Mouse (Mus musculus) MEL (cell line): Measurements from ENCODE around the gene Gm42688. TPM values are rescaled to one million over a fixed set of nuclear protein-coding genes. Genes with fewer than 3 reads are reported as not detected.
A peak's percentile ranks its signal among the peaks of the same experiment; 100 is the strongest.

Experiments
- DNase-seq: peaks from one replicate; pipeline ENCODE4 v3.0.0; 2011; ENCODE audit warnings: low read depth, low spot score
- H3K27ac ChIP-seq: 2 replicates; pipeline ENCODE4 v1.5.1; 2012; ENCODE audit warnings: low read depth, mild to moderate bottlenecking, control low read depth, low read length, moderate library complexity; ENCODE audit not compliant: control insufficient read depth
- H3K27me3 ChIP-seq, 2 experiments: fragments of 150-350 bp in 1 of 2; sonication (generic) in 1 of 2; 2 replicates each; pipeline ENCODE4 v1.6.1; 2012; ENCODE audit warnings: low read length in 2 of 2, mild to moderate bottlenecking in 2 of 2, improper control_type of control experiment in 1 of 2, moderate library complexity in 1 of 2; ENCODE audit not compliant: insufficient read depth in 2 of 2, control insufficient read depth in 1 of 2
- H3K36me3 ChIP-seq, 2 experiments: 2 replicates each; pipeline ENCODE4 v1.6.1; 2012 to 2014; ENCODE audit warnings: low read length in 2 of 2, improper control_type of control experiment in 1 of 2, inconsistent platforms in 1 of 2, mild to moderate bottlenecking in 1 of 2; ENCODE audit not compliant: insufficient read depth in 2 of 2, control insufficient read depth in 1 of 2
- H3K4me1 ChIP-seq, 2 experiments: fragments of 150-350 bp in 1 of 2; sonication (generic) in 1 of 2; 2 replicates each; pipeline ENCODE4 v1.6.1; 2012; ENCODE audit warnings: low read length in 2 of 2, improper control_type of control experiment in 1 of 2, mild to moderate bottlenecking in 1 of 2; ENCODE audit not compliant: insufficient read depth in 2 of 2, control insufficient read depth in 1 of 2
- H3K4me3 ChIP-seq, 2 experiments: fragments of 150-350 bp in 1 of 2; sonication (generic) in 1 of 2; 2 replicates each; pipeline ENCODE4 v1.5.1; 2012; ENCODE audit warnings: low read depth in 2 of 2, low read length in 2 of 2, mild to moderate bottlenecking in 2 of 2, moderate library complexity in 2 of 2, control low read depth in 1 of 2, improper control_type of control experiment in 1 of 2; ENCODE audit not compliant: control insufficient read depth in 1 of 2, insufficient read depth in 1 of 2
- H3K79me2 ChIP-seq: 2 replicates; pipeline ENCODE4 v1.6.1; 2012; ENCODE audit warnings: mild to moderate bottlenecking, low read length, moderate library complexity; ENCODE audit not compliant: control insufficient read depth, poor library complexity, insufficient read depth
- H3K9ac ChIP-seq: 2 replicates; pipeline ENCODE4 v1.6.1; 2012; ENCODE audit warnings: low read depth, mild to moderate bottlenecking, control low read depth, low read length, moderate library complexity; ENCODE audit not compliant: control insufficient read depth, poor library complexity, severe bottlenecking
- H3K9me3 ChIP-seq: fragments of 150-350 bp; sonication (generic); replicated peaks from 2 replicates; pipeline ENCODE4 v1.6.1; 2012; ENCODE audit warnings: mild to moderate bottlenecking, low read length, improper control_type of control experiment, moderate library complexity; ENCODE audit not compliant: insufficient read depth
- BHLHE40 ChIP-seq: IDR thresholded peaks from 2 replicates; pipeline ENCODE4 v1.6.1; 2012; ENCODE audit warnings: low read depth, mild to moderate bottlenecking, inconsistent platforms, low read length, improper control_type of control experiment, borderline replicate concordance
- CHD1 ChIP-seq: IDR thresholded peaks from 2 replicates; pipeline ENCODE4 v1.6.1; 2012; ENCODE audit warnings: low read depth, mild to moderate bottlenecking, inconsistent platforms, low read length, improper control_type of control experiment
- CHD2 ChIP-seq: IDR thresholded peaks from 2 replicates; pipeline ENCODE4 v1.6.1; 2011; ENCODE audit warnings: low read length, improper control_type of control experiment
- CTCF ChIP-seq, 3 experiments: IDR thresholded peaks in 2 of 3; conservative IDR thresholded peaks in 1 of 3; 2 replicates each; pipeline ENCODE4 v1.5.1; 2011 to 2012; ENCODE audit warnings: low read length in 3 of 3, low read depth in 2 of 3, mild to moderate bottlenecking in 2 of 3, improper control_type of control experiment in 1 of 3, inconsistent platforms in 1 of 3, mixed read lengths in 1 of 3, moderate library complexity in 1 of 3; ENCODE audit not compliant: control insufficient read depth in 1 of 3, insufficient read depth in 1 of 3, poor library complexity in 1 of 3, severe bottlenecking in 1 of 3
- E2F4 ChIP-seq: IDR thresholded peaks from 2 replicates; pipeline ENCODE4 v1.6.1; 2011; ENCODE audit warnings: low read depth, low read length, improper control_type of control experiment, borderline replicate concordance
- ELF1 ChIP-seq: IDR thresholded peaks from 2 replicates; pipeline ENCODE4 v1.6.1; 2014; ENCODE audit warnings: low read depth, mild to moderate bottlenecking, inconsistent platforms, low read length, improper control_type of control experiment, moderate library complexity
- EP300 ChIP-seq, 2 experiments: IDR thresholded peaks; 2 replicates each; pipeline ENCODE4 v1.6.1; 2011; ENCODE audit warnings: improper control_type of control experiment in 2 of 2, low read length in 2 of 2, low read depth in 1 of 2, mild to moderate bottlenecking in 1 of 2
- ETS1 ChIP-seq: IDR thresholded peaks from 2 replicates; pipeline ENCODE4 v1.6.1; 2012; ENCODE audit warnings: low read depth, mild to moderate bottlenecking, inconsistent platforms, low read length, improper control_type of control experiment, moderate library complexity
- GABPA ChIP-seq: IDR thresholded peaks from 2 replicates; pipeline ENCODE4 v1.6.1; 2012; ENCODE audit warnings: low read depth, mild to moderate bottlenecking, inconsistent platforms, low read length, improper control_type of control experiment, moderate library complexity
- GATA1 ChIP-seq: IDR thresholded peaks from 2 replicates; pipeline ENCODE4 v1.6.1; 2011; ENCODE audit warnings: low read depth, low read length, improper control_type of control experiment
- HCFC1 ChIP-seq: IDR thresholded peaks from 2 replicates; pipeline ENCODE4 v1.6.1; 2012; ENCODE audit warnings: low read depth, mild to moderate bottlenecking, inconsistent platforms, low read length, improper control_type of control experiment, moderate library complexity
- KAT2A ChIP-seq: conservative IDR thresholded peaks from 2 replicates; pipeline ENCODE4 v1.6.1; 2012; ENCODE audit warnings: low read depth, low read length, improper control_type of control experiment, inconsistent platforms
- MAFK ChIP-seq: IDR thresholded peaks from 2 replicates; pipeline ENCODE4 v1.6.1; 2011; ENCODE audit warnings: low read depth, mild to moderate bottlenecking, low read length, improper control_type of control experiment, borderline replicate concordance
- MAX ChIP-seq: IDR thresholded peaks from 2 replicates; pipeline ENCODE4 v1.6.1; 2011; ENCODE audit warnings: low read length, improper control_type of control experiment
- MEF2A ChIP-seq: IDR thresholded peaks from 2 replicates; pipeline ENCODE4 v1.6.1; 2014; ENCODE audit warnings: low read depth, mild to moderate bottlenecking, inconsistent platforms, low read length, improper control_type of control experiment; ENCODE audit not compliant: poor library complexity, insufficient replicate concordance, severe bottlenecking; ENCODE audit errors: extremely low read depth
- MYC ChIP-seq: IDR thresholded peaks from 2 replicates; pipeline ENCODE4 v1.6.1; 2011; ENCODE audit warnings: low read depth, mild to moderate bottlenecking, low read length, improper control_type of control experiment, moderate library complexity
- NELFE ChIP-seq: IDR thresholded peaks from 2 replicates; pipeline ENCODE4 v1.6.1; 2011; ENCODE audit warnings: low read depth, low read length, improper control_type of control experiment
- NRF1 ChIP-seq: IDR thresholded peaks from 2 replicates; pipeline ENCODE4 v1.6.1; 2014; ENCODE audit warnings: low read depth, mild to moderate bottlenecking, inconsistent platforms, low read length, improper control_type of control experiment, moderate library complexity; ENCODE audit not compliant: poor library complexity, insufficient read depth, severe bottlenecking
- POLR2A ChIP-seq, 2 experiments: IDR thresholded peaks; 2 replicates each; pipeline ENCODE4 v1.6.1; 2011 to 2012; ENCODE audit warnings: low read length in 2 of 2, mild to moderate bottlenecking in 2 of 2, control low read depth in 1 of 2, improper control_type of control experiment in 1 of 2, low read depth in 1 of 2, moderate library complexity in 1 of 2; ENCODE audit not compliant: control insufficient read depth in 1 of 2, insufficient read depth in 1 of 2, poor library complexity in 1 of 2
- POLR2AphosphoS2 ChIP-seq: IDR thresholded peaks from 2 replicates; pipeline ENCODE4 v1.6.1; 2011; ENCODE audit warnings: low read length, improper control_type of control experiment
- POLR2AphosphoS5 ChIP-seq: IDR thresholded peaks from 2 replicates; pipeline ENCODE4 v1.6.1; 2012; ENCODE audit warnings: low read depth, borderline replicate concordance, mild to moderate bottlenecking, inconsistent platforms, low read length, moderate library complexity, mixed read lengths
- RAD21 ChIP-seq: IDR thresholded peaks from 2 replicates; pipeline ENCODE4 v1.6.1; 2011; ENCODE audit warnings: mild to moderate bottlenecking, low read depth, low read length, improper control_type of control experiment
- RCOR1 ChIP-seq: IDR thresholded peaks from 2 replicates; pipeline ENCODE4 v1.6.1; 2012; ENCODE audit warnings: low read depth, mild to moderate bottlenecking, inconsistent platforms, low read length, improper control_type of control experiment
- SIN3A ChIP-seq: IDR thresholded peaks from 2 replicates; pipeline ENCODE4 v1.6.1; 2012; ENCODE audit warnings: low read length, improper control_type of control experiment, inconsistent platforms
- SMC3 ChIP-seq: IDR thresholded peaks from 2 replicates; pipeline ENCODE4 v1.6.1; 2011; ENCODE audit warnings: low read depth, low read length, improper control_type of control experiment
- TAL1 ChIP-seq: IDR thresholded peaks from 2 replicates; pipeline ENCODE4 v1.6.1; 2012; ENCODE audit warnings: mild to moderate bottlenecking, inconsistent platforms, low read length, moderate library complexity, mixed read lengths
- TCF12 ChIP-seq: IDR thresholded peaks from 2 replicates; pipeline ENCODE4 v1.6.1; 2014; ENCODE audit warnings: low read depth, mild to moderate bottlenecking, inconsistent platforms, low read length, improper control_type of control experiment, moderate library complexity
- UBTF ChIP-seq: IDR thresholded peaks from 2 replicates; pipeline ENCODE4 v1.6.1; 2012; ENCODE audit warnings: low read depth, mild to moderate bottlenecking, inconsistent platforms, low read length, improper control_type of control experiment, moderate library complexity, borderline replicate concordance; ENCODE audit not compliant: insufficient read depth
- USF1 ChIP-seq: IDR thresholded peaks from 2 replicates; pipeline ENCODE4 v1.6.1; 2014; ENCODE audit warnings: low read depth, mild to moderate bottlenecking, inconsistent platforms, low read length, improper control_type of control experiment, moderate library complexity
- USF2 ChIP-seq, 2 experiments: IDR thresholded peaks; 2 replicates each; pipeline ENCODE4 v1.6.1; 2011 to 2012; ENCODE audit warnings: improper control_type of control experiment in 2 of 2, low read length in 2 of 2, borderline replicate concordance in 1 of 2, inconsistent platforms in 1 of 2, low read depth in 1 of 2, mild to moderate bottlenecking in 1 of 2; ENCODE audit not compliant: insufficient read depth in 1 of 2
- ZC3H11A ChIP-seq: IDR thresholded peaks from 2 replicates; pipeline ENCODE4 v1.6.1; 2012; ENCODE audit warnings: low read depth, mild to moderate bottlenecking, inconsistent platforms, low read length, improper control_type of control experiment
- ZKSCAN1 ChIP-seq: IDR thresholded peaks from 2 replicates; pipeline ENCODE4 v1.6.1; 2012; ENCODE audit warnings: low read depth, mild to moderate bottlenecking, inconsistent platforms, low read length, improper control_type of control experiment, moderate library complexity
- ZMIZ1 ChIP-seq: IDR thresholded peaks from 2 replicates; pipeline ENCODE4 v1.6.1; 2012; ENCODE audit warnings: low read depth, mild to moderate bottlenecking, inconsistent platforms, low read length, improper control_type of control experiment, moderate library complexity
- ZNF384 ChIP-seq: IDR thresholded peaks from 2 replicates; pipeline ENCODE4 v1.6.1; 2012; ENCODE audit warnings: low read depth, mild to moderate bottlenecking, inconsistent platforms, low read length, improper control_type of control experiment
- polyA plus RNA-seq, 2 experiments: library from polyadenylated mRNA; stranded (reverse) in 1 of 2; unstranded in 1 of 2; fragments of >175 nt in 1 of 2; fragments of >200 nt in 1 of 2; gene quantifications; 2 replicates each; pipeline versions ENCODE4 v1.2.1 to v1.2.4; 2012; ENCODE audit warnings: low replicate concordance in 2 of 2, low read depth in 1 of 2; ENCODE audit not compliant: insufficient read length in 2 of 2, insufficient read depth in 1 of 2, missing spikeins in 1 of 2
- total RNA-seq: library from RNA; depleted of rRNA; stranded (reverse); fragments of 300-350 nt; gene quantifications from 2 replicates; pipeline ENCODE4 v1.2.3, GENCODE M21; 2012

Gene Gm42688
- total and polyA plus RNA-seq, 3 experiments: 2.5 to 4.8 TPM; not detected in 1

GRCm38 (mm10) chr6:83108762-83109668 is 7.6 kb downstream of the Gm42688 start, which contains the start of gene Mrpl53:
Gene Mrpl53 (plus strand): TSS chr6:83109040.
- Histone ChIP-seq H3K4me1 (no peaks in the 10 kb centered on the region; a peak in 1 of 4 replicates), H3K27me3 (no peaks in the 10 kb centered on the region), H3K9me3 (no peaks in the 10 kb centered on the region), H3K4me3 (peak within 1 kb of the TSS; percentile 79 to 93), H3K27ac (peak within 1 kb of the TSS; percentile 75), H3K79me2 (peaks cover 12% of the 10 kb centered on the region), H3K36me3 (peaks cover 0 to 9% of the 10 kb centered on the region in 2 experiments; a peak in 3 of 4 replicates), H3K9ac (peak within 1 kb of the TSS; percentile 86)
- DNase-seq: peak; percentile 84
- TF ChIP-seq ZNF384 (no peak), MAX (0 out of 2 replicates have a peak, but pooled peaks have one; percentile 39), NELFE (peak; percentile 87), EP300 (IDR thresholded peaks at IDR 0.05; ENCODE audit: low read depth in 1 of 2, low read length in 2 of 2) (no peak), POLR2A (IDR thresholded peaks at IDR 0.05; ENCODE audit: control insufficient read depth in 1 of 2, insufficient read depth in 1 of 2, low read depth in 1 of 2, low read length in 2 of 2, poor library complexity in 1 of 2) (peak; percentile 67 to 94; a peak in 3 of 4 replicates), MAFK (no peak), UBTF (0 out of 2 replicates have a peak, but pooled peaks have one; percentile 86), USF1 (no peak), TCF12 (peak; percentile 53), ELF1 (peak; percentile 55; the same call in 1 of the 2 replicates), USF2 (IDR thresholded peaks at IDR 0.05; ENCODE audit: borderline replicate concordance in 1 of 2, insufficient read depth in 1 of 2, low read depth in 1 of 2, low read length in 2 of 2) (no peak), MEF2A (no peak), SIN3A (0 out of 2 replicates have a peak, but pooled peaks have one; percentile 64), TAL1 (no peak), POLR2AphosphoS5 (peak; percentile 84; the same call in 1 of the 2 replicates), E2F4 (no peak), ETS1 (no peak), KAT2A (no peak; the same call in 1 of the 2 replicates), CHD1 (no peak), RCOR1 (no peak), NRF1 (no peak), ZC3H11A (no peak), ZKSCAN1 (peak; percentile 9), SMC3 (no peak), HCFC1 (peak; percentile 95), GABPA (no peak), GATA1 (no peak), CTCF (IDR thresholded peaks at IDR 0.05 in 2 of 3, conservative IDR thresholded peaks at IDR 0.05 in 1 of 3; ENCODE audit: control insufficient read depth in 1 of 3, insufficient read depth in 1 of 3, low read depth in 2 of 3, low read length in 3 of 3, poor library complexity in 1 of 3, severe bottlenecking in 1 of 3) (0 out of 6 replicates have a peak, but pooled peaks of 1 of the 3 experiments have one; percentile 0), MYC (0 out of 2 replicates have a peak, but pooled peaks have one; percentile 41), RAD21 (no peak), ZMIZ1 (no peak), BHLHE40 (no peak), POLR2AphosphoS2 (peak; percentile 90), CHD2 (no peak; the same call in none of the 2 replicates)
